Mouse (Mus musculus) forebrain, embryonic 11.5 days (tissue): ENCODE results near the gene Arsk. TPM values are rescaled to one million over a fixed set of nuclear protein-coding genes. Genes with fewer than 3 reads are reported as not detected.

Experiments
- ATAC-seq: fragments of 200-750 bp; cut with Nextera tagmentation; replicated peaks from 2 replicates; pipeline ENCODE4 v1.8.0; 2017; ENCODE audit warnings: moderate TSS enrichment; ENCODE audit not compliant: low FRiP score
- DNase-seq: peaks from one replicate; pipeline ENCODE4 v3.0.0-alpha.2; 2017; ENCODE audit warnings: low spot score
- H3K27ac ChIP-seq: fragments of 300-500 bp; sonication (generic); 2 replicates; pipeline ENCODE4 v1.5.1; 2014; ENCODE audit warnings: low read depth, low read length
- H3K27me3 ChIP-seq: fragments of 300-500 bp; sonication (generic); 2 replicates; pipeline ENCODE4 v1.6.1; 2014; ENCODE audit warnings: mild to moderate bottlenecking, low read length, mixed read lengths; ENCODE audit not compliant: control insufficient read depth, insufficient read depth
- H3K36me3 ChIP-seq: fragments of 300-500 bp; sonication (generic); 2 replicates; pipeline ENCODE4 v1.6.1; 2014; ENCODE audit warnings: mild to moderate bottlenecking, low read length, moderate library complexity, mixed read lengths; ENCODE audit not compliant: control insufficient read depth, insufficient read depth
- H3K4me1 ChIP-seq: fragments of 300-500 bp; sonication (generic); replicated peaks from 2 replicates; pipeline ENCODE4 v1.6.1; 2014; ENCODE audit warnings: low read length, mixed read lengths; ENCODE audit not compliant: control insufficient read depth, insufficient read depth
- H3K4me2 ChIP-seq: fragments of 300-500 bp; sonication (generic); 2 replicates; pipeline ENCODE4 v1.6.1; 2014; ENCODE audit warnings: low read depth, mild to moderate bottlenecking, low read length, moderate library complexity, mixed read lengths; ENCODE audit not compliant: severe bottlenecking
- H3K4me3 ChIP-seq: fragments of 300-500 bp; sonication (generic); 2 replicates; pipeline ENCODE4 v1.5.1; 2014; ENCODE audit warnings: low read depth, low read length
- H3K9ac ChIP-seq: fragments of 300-500 bp; sonication (generic); 2 replicates; pipeline ENCODE4 v1.6.1; 2014; ENCODE audit warnings: low read length
- H3K9me3 ChIP-seq: fragments of 300-500 bp; sonication (generic); 2 replicates; pipeline ENCODE4 v1.6.1; 2016; ENCODE audit warnings: low read length, mixed read lengths; ENCODE audit not compliant: control insufficient read depth
- WGBS: fragments of 180-500 bp; shearing (Covaris S2); extraction: QIAGEN DNeasy Blood & Tissue Kit; methylation state at CpG from one replicate; pipeline ENCODE4 v1.1.7; 2014; 5-methylcytosine and 5-hydroxymethylcytosine counted together
- polyA plus RNA-seq: library from polyadenylated mRNA; unstranded; fragments of >200 nt; fragmentation: Nextera tagmentation; extraction: Ambion mirVana; gene quantifications from 2 replicates; pipeline ENCODE4 v1.2.1, GENCODE M21; 2014

The Arsk gene
- polyA plus RNA-seq, 1 experiment from 2014 or later: 6.6 TPM

- no peak for ATAC-seq
- peak overlapping the region; percentile 72; the same call in 1 of the 2 replicates for H3K27ac ChIP-seq
- no peak for DNase-seq
- H3K4me2 ChIP-seq: peak overlapping the region; percentile 78
- H3K36me3 ChIP-seq: no peaks in the 10 kb centered on the region
- H3K9me3 ChIP-seq: no peaks in the 10 kb centered on the region
- H3K27me3 ChIP-seq: no peaks in the 10 kb centered on the region
- peak overlapping the region; percentile 88 for H3K9ac ChIP-seq
- peak overlapping the region; percentile 72 for H3K4me3 ChIP-seq
- no peaks in the 10 kb centered on the region for H3K4me1 ChIP-seq
- 76% methylated on average over 4 of the region's 4 CpGs for WGBS
Measured at GRCm38 (mm10) chr13:76017465-76017864, 81.0 kb downstream of the Arsk start.

GRCm38 (mm10) chr13:76014511-76014910, 83.9 kb downstream of the Arsk start:
- Histone ChIP-seq H3K4me3 (no peak overlapping the region), H3K27ac (no peak overlapping the region), H3K9me3 (no peaks in the 10 kb centered on the region), H3K36me3 (no peaks in the 10 kb centered on the region), H3K4me2 (no peak overlapping the region), H3K9ac (no peak overlapping the region), H3K27me3 (no peaks in the 10 kb centered on the region), H3K4me1 (no peaks in the 10 kb centered on the region)
- DNase-seq (no peak), ATAC-seq (no peak)
- WGBS: 82% methylated on average over 2 of the region's 2 CpGs

Other genes with a start within 250 kb of the Arsk start
- 64.4 and 66.7 TPM in 2 replicates for gene Rhobtb3, start 154.7 kb downstream of the Arsk start, polyA plus RNA-seq
- 0.67 TPM in 1 of 2 replicates, not detected in the other for gene Spata9, start 131.5 kb downstream of the Arsk start, polyA plus RNA-seq
- gene Rfesd, start 79.9 kb downstream of the Arsk start, polyA plus RNA-seq: 20.1 and 22.9 TPM in 2 replicates
- 0.36 and 0.48 TPM in 2 replicates for gene Gpr150, start 41.7 kb downstream of the Arsk start, polyA plus RNA-seq
- 17.0 and 17.3 TPM in 2 replicates for gene Ttc37, start 74 bp upstream of the Arsk start, polyA plus RNA-seq
- gene Fam81b, start 206.4 kb upstream of the Arsk start, polyA plus RNA-seq: not detected in 2 replicates